Mouse (Mus musculus): Measurements from ENCODE around the gene Tnfrsf1a.

- no peak for TF ChIP-seq GATA1 (IDR thresholded peaks at IDR 0.05; ENCODE audit: borderline replicate concordance, low read length)
- TF ChIP-seq FLI1 (IDR thresholded peaks at IDR 0.05; ENCODE audit: low read length) = no peak
Measured at GRCm38 (mm10) chr6:125345625-125346024, 3.5 kb upstream of the Tnfrsf1a start.

Measured in megakaryocyte, embryonic 14.5 days (primary cell).